Mouse (Mus musculus) CH12.LX (cell line): ENCODE results near the gene Slc39a8. TPM values are rescaled to one million over a fixed set of nuclear protein-coding genes. Genes with fewer than 3 reads are reported as not detected.

Experiments
- DNase-seq: peaks from one replicate; pipeline ENCODE4 v3.0.0-alpha.2; 2013; ENCODE audit errors: extremely low read depth
- H3K27ac ChIP-seq: 2 replicates; pipeline ENCODE4 v1.5.1; 2012; ENCODE audit warnings: low read depth, mild to moderate bottlenecking, control low read depth, moderate library complexity; ENCODE audit not compliant: insufficient read depth
- H3K27me3 ChIP-seq: replicated peaks from 2 replicates; pipeline ENCODE3; 2012; ENCODE audit warnings: inconsistent platforms
- H3K36me3 ChIP-seq, 2 experiments: replicated peaks in 1 of 2; 2 replicates each; pipeline versions ENCODE3 to v1.6.1; 2012; ENCODE audit warnings: inconsistent platforms in 1 of 2, low read length in 1 of 2, mild to moderate bottlenecking in 1 of 2, mixed read lengths in 1 of 2, moderate library complexity in 1 of 2; ENCODE audit not compliant: control insufficient read depth in 1 of 2, insufficient read depth in 1 of 2
- H3K4me1 ChIP-seq, 2 experiments: 2 replicates each; pipeline ENCODE4 v1.6.1; 2012; ENCODE audit warnings: inconsistent platforms in 1 of 2, moderate library complexity in 1 of 2; ENCODE audit not compliant: insufficient read depth in 2 of 2, control insufficient read depth in 1 of 2
- H3K4me2 ChIP-seq: 2 replicates; pipeline ENCODE4 v1.6.1; 2012; ENCODE audit warnings: low read depth, mild to moderate bottlenecking, control low read depth; ENCODE audit not compliant: poor library complexity, insufficient read depth, severe bottlenecking
- H3K4me3 ChIP-seq, 3 experiments: fragments of 150-350 bp in 1 of 3; sonication (generic) in 1 of 3; replicated peaks in 1 of 3; 2 replicates each; pipeline versions ENCODE3 to v1.5.1; 2011 to 2012; ENCODE audit warnings: low read depth in 2 of 3, low read length in 2 of 3, mild to moderate bottlenecking in 2 of 3, moderate library complexity in 2 of 3, control low read depth in 1 of 3, improper control_type of control experiment in 1 of 3, inconsistent platforms in 1 of 3, mixed read lengths in 1 of 3; ENCODE audit not compliant: poor library complexity in 1 of 3
- H3K79me2 ChIP-seq: replicated peaks from 2 replicates; pipeline ENCODE4 v1.6.1; 2012; ENCODE audit warnings: mild to moderate bottlenecking, moderate library complexity; ENCODE audit not compliant: control insufficient read depth, poor library complexity, insufficient read depth, severe bottlenecking; ENCODE audit errors: extremely low read depth
- H3K9ac ChIP-seq: 2 replicates; pipeline ENCODE4 v1.6.1; 2012; ENCODE audit warnings: low read depth, mild to moderate bottlenecking, control low read depth, moderate library complexity; ENCODE audit not compliant: insufficient read depth
- H3K9me3 ChIP-seq: replicated peaks from 2 replicates; pipeline ENCODE3; 2012; ENCODE audit warnings: low read length, inconsistent platforms, mixed read lengths
- BHLHE40 ChIP-seq: IDR thresholded peaks from 2 replicates; pipeline ENCODE4 v1.6.1; 2011; ENCODE audit warnings: mild to moderate bottlenecking, low read depth, low read length, improper control_type of control experiment
- CHD2 ChIP-seq: IDR thresholded peaks from 2 replicates; pipeline ENCODE4 v1.6.1; 2011; ENCODE audit warnings: low read length, improper control_type of control experiment
- CTCF ChIP-seq, 2 experiments: IDR thresholded peaks in 1 of 2; conservative IDR thresholded peaks in 1 of 2; 2 replicates each; pipeline ENCODE4 v1.5.1; 2011 to 2012; ENCODE audit warnings: low read depth in 2 of 2, low read length in 2 of 2, improper control_type of control experiment in 1 of 2, inconsistent platforms in 1 of 2, mild to moderate bottlenecking in 1 of 2, moderate library complexity in 1 of 2
- E2F4 ChIP-seq: IDR thresholded peaks from 2 replicates; pipeline ENCODE4 v1.6.1; 2011; ENCODE audit warnings: low read depth, low read length, improper control_type of control experiment; ENCODE audit not compliant: insufficient replicate concordance
- EP300 ChIP-seq: IDR thresholded peaks from 2 replicates; pipeline ENCODE4 v1.6.1; 2011; ENCODE audit warnings: low read length, improper control_type of control experiment
- GABPA ChIP-seq: IDR thresholded peaks from 2 replicates; pipeline ENCODE4 v1.6.1; 2012; ENCODE audit warnings: low read depth, low read length, improper control_type of control experiment, inconsistent platforms; ENCODE audit not compliant: insufficient replicate concordance
- JUND ChIP-seq: conservative IDR thresholded peaks from 2 replicates; pipeline ENCODE4 v1.6.1; 2011; ENCODE audit warnings: low read depth, low read length, improper control_type of control experiment
- MAZ ChIP-seq: IDR thresholded peaks from 2 replicates; pipeline ENCODE4 v1.6.1; 2012; ENCODE audit warnings: low read depth, mild to moderate bottlenecking, inconsistent platforms, low read length, improper control_type of control experiment, moderate library complexity
- NELFE ChIP-seq: IDR thresholded peaks from 2 replicates; pipeline ENCODE4 v1.6.1; 2011; ENCODE audit warnings: low read depth, low read length, improper control_type of control experiment
- NRF1 ChIP-seq: IDR thresholded peaks from 2 replicates; pipeline ENCODE4 v1.6.1; 2014; ENCODE audit warnings: low read depth, mild to moderate bottlenecking, inconsistent platforms, low read length, improper control_type of control experiment, moderate library complexity
- POLR2A ChIP-seq: IDR thresholded peaks from 2 replicates; pipeline ENCODE4 v1.6.1; 2011; ENCODE audit warnings: low read depth, mild to moderate bottlenecking, improper control_type of control experiment, low read length
- POLR2AphosphoS2 ChIP-seq: IDR thresholded peaks from 2 replicates; pipeline ENCODE4 v1.6.1; 2011; ENCODE audit warnings: low read depth, low read length, improper control_type of control experiment
- RCOR1 ChIP-seq: conservative IDR thresholded peaks from 2 replicates; pipeline ENCODE4 v1.6.1; 2012; ENCODE audit warnings: low read depth, mild to moderate bottlenecking, inconsistent platforms, low read length, improper control_type of control experiment
- SIN3A ChIP-seq: IDR thresholded peaks from 2 replicates; pipeline ENCODE4 v1.6.1; 2012; ENCODE audit warnings: low read length, improper control_type of control experiment, inconsistent platforms
- TBP ChIP-seq: conservative IDR thresholded peaks from 2 replicates; pipeline ENCODE4 v1.6.1; 2011; ENCODE audit warnings: low read depth, low read length, improper control_type of control experiment
- UBTF ChIP-seq: IDR thresholded peaks from 2 replicates; pipeline ENCODE4 v1.6.1; 2012; ENCODE audit warnings: low read depth, mild to moderate bottlenecking, inconsistent platforms, low read length, improper control_type of control experiment, moderate library complexity
- USF1 ChIP-seq: IDR thresholded peaks from 2 replicates; pipeline ENCODE4 v1.6.1; 2014; ENCODE audit warnings: low read depth, mild to moderate bottlenecking, inconsistent platforms, low read length, improper control_type of control experiment
- ZMIZ1 ChIP-seq: IDR thresholded peaks from 2 replicates; pipeline ENCODE4 v1.6.1; 2012; ENCODE audit warnings: low read depth, mild to moderate bottlenecking, inconsistent platforms, low read length, improper control_type of control experiment
- dilution Hi-C: fragments of 300-500 bp; cut with MboI; formaldehyde crosslinking; loops from 2 replicates; pipeline ENCODE4 v1.14.3; 2020; ENCODE audit warnings: low sequenced_read_pairs; ENCODE audit not compliant: extremely low pct_unique_long_range_greater_than_20kb, extremely low pct_ligation_motif_present
- in situ Hi-C: fragments of 300-500 bp; cut with MboI; formaldehyde crosslinking; loops from 3 replicates; pipeline ENCODE4 v1.14.3; 2019; ENCODE audit warnings: low sequenced_read_pairs, low pct_ligation_motif_present, low pct_unique_long_range_greater_than_20kb, mixed read lengths
- polyA plus RNA-seq: library from polyadenylated mRNA; unstranded; fragments of >175 nt; gene quantifications from 2 replicates; pipeline ENCODE4 v1.2.1, GENCODE M21; 2012; ENCODE audit warnings: low read depth; ENCODE audit not compliant: insufficient read length
- total RNA-seq, 2 experiments: library from RNA; depleted of rRNA; stranded (reverse); fragments of 300-350 nt in 1 of 2; fragments of >200 nt in 1 of 2; gene quantifications; 2 replicates each; pipeline ENCODE4 v1.2.3; 2012 to 2014

The Slc39a8 gene
- total and polyA plus RNA-seq, 3 experiments: 0.30 to 1.2 (median 0.64) TPM

GRCm38 (mm10) chr3:135817124-135817523, 8.0 kb upstream of the Slc39a8 start:
- H3K79me2 ChIP-seq: no peaks in the 10 kb centered on the region
- dilution Hi-C loops (no loop called here), in situ Hi-C loops (no loop called here)
- no peak overlapping the region for H3K4me2 ChIP-seq
- no peaks in the 10 kb centered on the region for H3K4me1 ChIP-seq
- H3K4me3 ChIP-seq: no peak overlapping the region
- no peak overlapping the region for H3K27ac ChIP-seq
- H3K36me3 ChIP-seq: no peaks in the 10 kb centered on the region
- H3K27me3 ChIP-seq: no peaks in the 10 kb centered on the region
- H3K9me3 ChIP-seq: no peaks in the 10 kb centered on the region
- TF ChIP-seq GABPA: no peak
- TF ChIP-seq UBTF: no peak
- no peak for DNase-seq
- H3K9ac ChIP-seq: no peak overlapping the region

GRCm38 (mm10) chr3:135824436-135824835, 643 bp upstream of the Slc39a8 start:
- no peaks in the 10 kb centered on the region for H3K27me3 ChIP-seq
- H3K9me3 ChIP-seq: no peaks in the 10 kb centered on the region
- H3K9ac ChIP-seq: no peak overlapping the region
- H3K4me3 ChIP-seq: no peak overlapping the region
- peaks cover 2 to 4% of the 10 kb centered on the region in 2 experiments; a peak in 1 of 4 replicates for H3K4me1 ChIP-seq
- H3K27ac ChIP-seq: no peak overlapping the region
- DNase-seq: no peak
- H3K4me2 ChIP-seq: no peak overlapping the region; the same call in 1 of the 2 replicates
- in situ Hi-C loops: no loop called here
- H3K79me2 ChIP-seq: no peaks in the 10 kb centered on the region
- dilution Hi-C loops: no loop called here
- no peaks in the 10 kb centered on the region for H3K36me3 ChIP-seq
- no peak for TF ChIP-seq POLR2AphosphoS2
- TF ChIP-seq JUND: no peak
- no peak for TF ChIP-seq E2F4
- no peak for TF ChIP-seq RCOR1
- no peak for TF ChIP-seq USF1
- TF ChIP-seq NELFE: no peak
- no peak for TF ChIP-seq ZMIZ1
- TF ChIP-seq SIN3A: no peak
- no peak for TF ChIP-seq BHLHE40
- TF ChIP-seq NRF1: no peak
- TF ChIP-seq MAZ: no peak
- TF ChIP-seq EP300: no peak
- TF ChIP-seq CTCF (conservative IDR thresholded peaks at IDR 0.05 in 1 of 2, IDR thresholded peaks at IDR 0.05 in 1 of 2; ENCODE audit: low read depth in 2 of 2, low read length in 2 of 2): no peak
- TF ChIP-seq POLR2A: no peak
- TF ChIP-seq CHD2: no peak
- no peak for TF ChIP-seq TBP
